9 mouse cellular contexts compared by ENCODE assay signal in the genomic region with DNA sequence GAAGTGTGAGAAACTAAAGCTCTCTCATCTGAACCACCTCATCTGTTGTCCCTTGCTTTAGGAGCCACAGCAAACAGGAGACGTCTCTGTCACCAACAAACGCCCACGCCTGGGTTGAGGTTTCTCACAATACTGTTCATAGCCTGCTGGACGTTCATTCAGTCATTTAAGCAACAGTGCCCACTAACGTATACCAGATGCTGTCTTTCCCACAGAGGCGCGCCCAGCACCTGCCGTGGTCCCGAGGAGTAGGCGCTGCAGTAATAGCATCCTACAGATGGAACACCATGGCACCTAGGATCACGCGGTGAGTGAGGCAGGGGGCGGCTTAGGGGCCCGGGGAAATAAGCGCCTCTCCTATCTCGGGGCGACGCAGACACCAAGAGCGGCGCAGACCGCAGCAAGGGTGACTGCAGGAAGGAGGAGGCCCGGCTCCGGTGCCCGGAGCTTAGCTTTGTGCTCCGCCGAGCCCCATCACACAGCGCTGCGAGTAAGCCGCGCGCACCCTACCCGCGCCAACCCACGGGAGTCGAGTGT. TPM values are rescaled to one million over a fixed set of nuclear protein-coding genes. Genes with fewer than 3 reads are reported as not detected.
DNase-seq lines count a peak whose midpoint lies in the region; ATAC-seq and TF ChIP-seq lines count a peak whose summit lies in the region.
"Had no signal": no experiment of that assay in that cellular context is flagged by ENCODE, and none has a peak within 500 bp of the region (broad histone marks: within the 10 kb centered on the region; RNA-seq: fewer than 3 reads in every experiment).

No protein-coding gene starts in this region.

- no peak for TF ChIP-seq CTCF in hindbrain, postnatal 0 days (IDR thresholded peaks at IDR 0.05; ENCODE audit: low read depth)

- peak overlapping the region; percentile 93 for H3K4me3 ChIP-seq in embryonic facial prominence, embryonic 11.5 days (ENCODE audit: low read depth, low read length)
- H3K4me3 ChIP-seq in hindbrain, postnatal 0 days (ENCODE audit: low read length) = peak overlapping the region; percentile 86
- H3K4me3 ChIP-seq in macrophage (ENCODE audit: inconsistent target) = peak overlapping the region; percentile 92
- peak overlapping the region; percentile 93 for H3K4me3 ChIP-seq in stomach, embryonic 14.5 days (ENCODE audit: low read depth, low read length)

- peak overlapping the region; percentile 62 for H3K4me2 ChIP-seq in embryonic facial prominence, embryonic 11.5 days (ENCODE audit: low read depth, low read length)
- H3K4me2 ChIP-seq in hindbrain, postnatal 0 days (ENCODE audit: low read depth, low read length) = peak overlapping the region; percentile 92
- peak overlapping the region; percentile 45 for H3K4me2 ChIP-seq in stomach, embryonic 14.5 days (replicated peaks; ENCODE audit: low read depth, low read length)

- no peaks in the 10 kb centered on the region for H3K36me3 ChIP-seq in embryonic facial prominence, embryonic 11.5 days (replicated peaks; ENCODE audit: control insufficient read depth, insufficient read depth, low read depth, low read length)
- H3K36me3 ChIP-seq in hindbrain, postnatal 0 days (ENCODE audit: insufficient read depth, low read length) = peaks cover 13% of the 10 kb centered on the region
- H3K36me3 ChIP-seq in macrophage (ENCODE audit: inconsistent target) = peaks cover 9% of the 10 kb centered on the region; the same call in 1 of the 2 replicates
- H3K36me3 ChIP-seq in stomach, embryonic 14.5 days (ENCODE audit: control insufficient read depth, insufficient read depth, low read length) = peaks cover 11% of the 10 kb centered on the region; the same call in 1 of the 2 replicates

- H3K9me3 ChIP-seq in embryonic facial prominence, embryonic 11.5 days (replicated peaks; ENCODE audit: control insufficient read depth, low read length) = no peaks in the 10 kb centered on the region
- H3K9me3 ChIP-seq in hindbrain, postnatal 0 days (ENCODE audit: low read length) = no peaks in the 10 kb centered on the region
- H3K9me3 ChIP-seq in stomach, embryonic 14.5 days (ENCODE audit: control insufficient read depth, low read depth, low read length) = no peaks in the 10 kb centered on the region

- peak; percentile 85 for ATAC-seq in frontal cortex, adult (ENCODE audit: low TSS enrichment)
- peak; percentile 69 for ATAC-seq in embryonic facial prominence, embryonic 11.5 days (replicated peaks; ENCODE audit: insufficient number of reproducible peaks, low FRiP score, low TSS enrichment, low read depth)
- ATAC-seq in hindbrain, postnatal 0 days = peak; percentile 84
- peak; percentile 74 for ATAC-seq in stomach, embryonic 14.5 days (ENCODE audit: insufficient number of reproducible peaks, insufficient read depth, low FRiP score, low read depth)

- peaks cover 57% of the 10 kb centered on the region for H3K79me2 ChIP-seq in macrophage (ENCODE audit: inconsistent target)

- no peak for DNase-seq in frontal cortex, postnatal 36 days (ENCODE audit: low spot score in 2 of 2)
- peak; percentile 75 for DNase-seq in 3T3-L1 (ENCODE audit: low read depth, low spot score)
- peak; percentile 47 for DNase-seq in embryonic facial prominence, embryonic 11.5 days (ENCODE audit: low spot score)
- DNase-seq in hindbrain, postnatal 0 days (ENCODE audit: low spot score) = peak; percentile 36
- no peak for DNase-seq in testis, postnatal 10 days (ENCODE audit: low spot score)

- H3K27me3 ChIP-seq in embryonic facial prominence, embryonic 11.5 days (ENCODE audit: control insufficient read depth, insufficient read depth, low read length) = no peaks in the 10 kb centered on the region
- no peaks in the 10 kb centered on the region for H3K27me3 ChIP-seq in hindbrain, postnatal 0 days (ENCODE audit: insufficient read depth, low read length)
- H3K27me3 ChIP-seq in stomach, embryonic 14.5 days (ENCODE audit: control insufficient read depth, insufficient read depth, low read length) = no peaks in the 10 kb centered on the region

- H3K9ac ChIP-seq in embryonic facial prominence, embryonic 11.5 days (replicated peaks; ENCODE audit: low read length) = peak overlapping the region; percentile 82
- H3K9ac ChIP-seq in hindbrain, postnatal 0 days (replicated peaks; ENCODE audit: low read length) = peak overlapping the region; percentile 88
- H3K9ac ChIP-seq in stomach, embryonic 14.5 days (replicated peaks; ENCODE audit: low read depth, low read length) = peak overlapping the region; percentile 65

- H3K4me1 ChIP-seq in embryonic facial prominence, embryonic 11.5 days (ENCODE audit: control insufficient read depth, insufficient read depth, low read length) = peaks cover 4% of the 10 kb centered on the region; the same call in 1 of the 2 replicates
- H3K4me1 ChIP-seq in hindbrain, postnatal 0 days (ENCODE audit: insufficient read depth, low read length) = peaks cover 9% of the 10 kb centered on the region
- peaks cover 14% of the 10 kb centered on the region for H3K4me1 ChIP-seq in stomach, embryonic 14.5 days (ENCODE audit: control insufficient read depth, insufficient read depth, low read length)

- peak overlapping the region; percentile 41; the same call in 1 of the 2 replicates for H3K27ac ChIP-seq in embryonic facial prominence, embryonic 11.5 days (replicated peaks; ENCODE audit: low read depth, low read length)
- peak overlapping the region; percentile 85 for H3K27ac ChIP-seq in hindbrain, postnatal 0 days
- no peak overlapping the region for H3K27ac ChIP-seq in macrophage
- H3K27ac ChIP-seq in stomach, embryonic 14.5 days (ENCODE audit: low read length) = 0 out of 2 replicates have a peak overlapping the region, but pooled peaks have one; percentile 48

- under 1% methylated on average over 35 of the region's 35 CpGs for WGBS in embryonic facial prominence, embryonic 11.5 days
- WGBS in hindbrain, postnatal 0 days = under 1% methylated on average over 33 of the region's 35 CpGs
- WGBS in macrophage (ENCODE audit: missing documents) = under 1% methylated on average over 35 of the region's 35 CpGs
- WGBS in stomach, embryonic 14.5 days = under 1% methylated on average over 35 of the region's 35 CpGs

RNA-seq across cellular contexts. Expression of a gene that starts 0.4 kb away (rescaled TPM):
- polyA plus RNA-seq in embryonic facial prominence, embryonic 11.5 days (2014; fragmentation: Nextera tagmentation; extraction: Ambion mirVana) = 12.1 and 13.4 TPM in 2 replicates
- 24.1 and 25.2 TPM in 2 replicates for total RNA-seq in hindbrain, postnatal 0 days (2014; rRNA removed)
- 13.8 and 14.7 TPM in 2 replicates for polyA plus RNA-seq in hindbrain, postnatal 0 days (2015; fragmentation: Nextera tagmentation; extraction: Ambion mirVana)
- total RNA-seq in macrophage (2018; cell fraction: chromatin; rRNA removed) = 10 to 100 TPM in 24 of 26 experiments, 1 to 10 TPM in 2; 9.5 to 54.6 (median 32.6) TPM
- total RNA-seq in macrophage (2018; cell fraction: cytosol; rRNA removed) = 1 to 10 TPM in 25 of 26 experiments, under 1 TPM in 1; 0.85 to 5.5 (median 2.8) TPM
- 10 to 100 TPM in 19 of 26 experiments, 1 to 10 TPM in 7; 7.3 to 32.6 (median 18.4) TPM for total RNA-seq in macrophage (2018; cell fraction: nucleus; rRNA removed)
- polyA plus RNA-seq in macrophage (2018) = 2.4 to 4.7 TPM (median 2.9 TPM) in 3 replicates
- polyA plus RNA-seq in stomach, embryonic 14.5 days (2014; fragmentation: Nextera tagmentation; extraction: Ambion mirVana) = 13.9 and 17.1 TPM in 2 replicates

RNA-seq across cellular contexts. Expression of a gene that starts 0.4 kb away (rescaled TPM):
- 149 and 164 TPM in 2 replicates for polyA plus RNA-seq in embryonic facial prominence, embryonic 11.5 days (2014; fragmentation: Nextera tagmentation; extraction: Ambion mirVana)
- 1.3 and 11.4 TPM in 2 replicates for total RNA-seq in hindbrain, postnatal 0 days (2014; rRNA removed)
- polyA plus RNA-seq in hindbrain, postnatal 0 days (2015; fragmentation: Nextera tagmentation; extraction: Ambion mirVana) = 45.9 and 49.3 TPM in 2 replicates
- total RNA-seq in macrophage (2018; cell fraction: chromatin; rRNA removed) = 10 to 100 TPM in 11 of 26 experiments, 1 to 10 TPM in 15; 1.9 to 15.7 (median 9.6) TPM
- 10 to 100 TPM in 22 of 26 experiments, 1 to 10 TPM in 4; 8.4 to 16.3 (median 11.4) TPM for total RNA-seq in macrophage (2018; cell fraction: cytosol; rRNA removed)
- total RNA-seq in macrophage (2018; cell fraction: nucleus; rRNA removed) = 10 to 100 TPM in 3 of 26 experiments, 1 to 10 TPM in 23; 2.9 to 18.3 (median 6.4) TPM
- 8.1 to 30.2 TPM (median 28.9 TPM) in 3 replicates for polyA plus RNA-seq in macrophage (2018)
- 90.3 and 99.8 TPM in 2 replicates for polyA plus RNA-seq in stomach, embryonic 14.5 days (2014; fragmentation: Nextera tagmentation; extraction: Ambion mirVana)

RNA-seq across cellular contexts. Expression of a gene that starts 40.1 kb away (rescaled TPM):
- polyA plus RNA-seq in embryonic facial prominence, embryonic 11.5 days (2014; fragmentation: Nextera tagmentation; extraction: Ambion mirVana) = 83.6 and 86.1 TPM in 2 replicates
- total RNA-seq in hindbrain, postnatal 0 days (2014; rRNA removed) = 78.4 and 105 TPM in 2 replicates
- polyA plus RNA-seq in hindbrain, postnatal 0 days (2015; fragmentation: Nextera tagmentation; extraction: Ambion mirVana) = 108 and 114 TPM in 2 replicates
- total RNA-seq in macrophage (2018; cell fraction: chromatin; rRNA removed) = 10 to 100 TPM; 24.5 to 83.5 (median 58.8) TPM
- 10 to 100 TPM; 28.7 to 64.6 (median 48.0) TPM for total RNA-seq in macrophage (2018; cell fraction: cytosol; rRNA removed)
- total RNA-seq in macrophage (2018; cell fraction: nucleus; rRNA removed) = 100 to 1,000 TPM in 1 of 26 experiments, 10 to 100 TPM in 25; 39.8 to 101 (median 75.5) TPM
- 20.3 to 50.4 TPM (median 43.0 TPM) in 3 replicates for polyA plus RNA-seq in macrophage (2018)
- 77.0 and 78.4 TPM in 2 replicates for polyA plus RNA-seq in stomach, embryonic 14.5 days (2014; fragmentation: Nextera tagmentation; extraction: Ambion mirVana)

RNA-seq across cellular contexts. Expression of a gene that starts 55.9 kb away (rescaled TPM):
- 0.13 and 0.21 TPM in 2 replicates for polyA plus RNA-seq in embryonic facial prominence, embryonic 11.5 days (2014; fragmentation: Nextera tagmentation; extraction: Ambion mirVana)
- 0.10 TPM in 1 of 2 replicates, not detected in the other for total RNA-seq in hindbrain, postnatal 0 days (2014; rRNA removed)
- 0.10 TPM in 1 of 2 replicates, not detected in the other for polyA plus RNA-seq in hindbrain, postnatal 0 days (2015; fragmentation: Nextera tagmentation; extraction: Ambion mirVana)
- not detected for total RNA-seq in macrophage (2018; cell fraction: chromatin; rRNA removed)
- total RNA-seq in macrophage (2018; cell fraction: cytosol; rRNA removed) = not detected
- total RNA-seq in macrophage (2018; cell fraction: nucleus; rRNA removed) = not detected
- not detected in 3 replicates for polyA plus RNA-seq in macrophage (2018)
- 0.11 TPM in 1 of 2 replicates, not detected in the other for polyA plus RNA-seq in stomach, embryonic 14.5 days (2014; fragmentation: Nextera tagmentation; extraction: Ambion mirVana)
- total RNA-seq: left cerebral cortex, postnatal 25 days had no signal

Comparison
In these comparisons a context has a peak if more than half of its experiments do, and no peak if none do; other contexts are left out.
1. DNase-seq: peak in 3T3-L1 (single experiment), embryonic facial prominence, embryonic 11.5 days (single experiment) and hindbrain, postnatal 0 days (single experiment); none in frontal cortex, postnatal 36 days (0 of 2) and testis, postnatal 10 days (single experiment).
2. Peak in every context shown above with its lines, with median percentiles within 50 percentile points of each other: ATAC-seq, H3K4me2 ChIP-seq, H3K4me3 ChIP-seq and H3K9ac ChIP-seq.